Mouse (Mus musculus) limb, embryonic 15.5 days (tissue): Measurements from ENCODE around the gene Ankrd55. TPM values are rescaled to one million over a fixed set of nuclear protein-coding genes. Genes with fewer than 3 reads are reported as not detected.
"Not testable (repeated sequence)": the region's sequence is repeated elsewhere in the genome, so short reads cannot be mapped to it uniquely, and the experiment has no call there.

Source experiments
- ATAC-seq: fragments of 200-750 bp; cut with Nextera tagmentation; 2 replicates; pipeline ENCODE4 v1.8.0; 2017; ENCODE audit warnings: low read depth, moderate TSS enrichment; ENCODE audit not compliant: insufficient number of reproducible peaks, low FRiP score, low TSS enrichment
- H3K27ac ChIP-seq: fragments of 300-500 bp; sonication (generic); 2 replicates; pipeline ENCODE4 v1.5.1; 2015; ENCODE audit warnings: moderate library complexity, mild to moderate bottlenecking, inconsistent platforms
- H3K27me3 ChIP-seq: fragments of 300-500 bp; sonication (generic); 2 replicates; pipeline ENCODE4 v1.6.1; 2015; ENCODE audit warnings: inconsistent platforms
- H3K36me3 ChIP-seq: fragments of 300-500 bp; sonication (generic); 2 replicates; pipeline ENCODE4 v1.6.1; 2015; ENCODE audit warnings: inconsistent platforms
- H3K4me1 ChIP-seq: fragments of 300-500 bp; sonication (generic); 2 replicates; pipeline ENCODE4 v1.6.1; 2015; ENCODE audit warnings: inconsistent platforms
- H3K4me2 ChIP-seq: fragments of 300-500 bp; sonication (generic); 2 replicates; pipeline ENCODE4 v1.6.1; 2015; ENCODE audit warnings: mild to moderate bottlenecking, inconsistent platforms
- H3K4me3 ChIP-seq: fragments of 300-500 bp; sonication (generic); 2 replicates; pipeline ENCODE4 v1.5.1; 2015; ENCODE audit warnings: mild to moderate bottlenecking, inconsistent platforms
- H3K9ac ChIP-seq: fragments of 300-500 bp; sonication (generic); 2 replicates; pipeline ENCODE4 v1.6.1; 2015; ENCODE audit warnings: inconsistent platforms
- H3K9me3 ChIP-seq: fragments of 300-500 bp; sonication (generic); 2 replicates; pipeline ENCODE4 v1.6.1; 2016; ENCODE audit warnings: inconsistent platforms
- WGBS: fragments of 180-500 bp; shearing (Covaris S2); methylation state at CpG from one replicate; pipeline ENCODE4 v1.1.7; 2015; 5-methylcytosine and 5-hydroxymethylcytosine counted together
- polyA plus RNA-seq: library from polyadenylated mRNA; unstranded; fragments of >200 nt; fragmentation: Nextera tagmentation; extraction: Ambion mirVana; gene quantifications from 2 replicates; pipeline ENCODE4 v1.2.1, GENCODE M21; 2015

The Ankrd55 gene
- polyA plus RNA-seq, 1 experiment from 2014 or later = 1.00 TPM

- H3K4me3 ChIP-seq = no peak overlapping the region
- H3K9me3 ChIP-seq = no peaks in the 10 kb centered on the region
- ATAC-seq = no peak
- no peak overlapping the region for H3K4me2 ChIP-seq
- H3K36me3 ChIP-seq = no peaks in the 10 kb centered on the region
- H3K4me1 ChIP-seq = 0 out of 2 replicates have a peak, but pooled peaks cover 3% of the 10 kb centered on the region
- H3K27me3 ChIP-seq = no peaks in the 10 kb centered on the region
- no peak overlapping the region for H3K9ac ChIP-seq
- H3K27ac ChIP-seq = no peak overlapping the region
- WGBS = 81% methylated on average over 2 of the region's 2 CpGs
Observed at GRCm38 (mm10) chr13:112424212-112424611, 136.0 kb downstream of the Ankrd55 start.

GRCm38 (mm10) chr13:112424635-112425034, 136.4 kb downstream of the Ankrd55 start:
- Histone ChIP-seq H3K4me1 (0 out of 2 replicates have a peak, but pooled peaks cover 3% of the 10 kb centered on the region), H3K9ac (no peak overlapping the region), H3K27ac (no peak overlapping the region), H3K4me2 (no peak overlapping the region), H3K4me3 (no peak overlapping the region), H3K36me3 (no peaks in the 10 kb centered on the region), H3K27me3 (no peaks in the 10 kb centered on the region), H3K9me3 (no peaks in the 10 kb centered on the region)
- no peak for ATAC-seq
- WGBS = 68% methylated on average over 7 of the region's 7 CpGs

- no peak overlapping the region for H3K4me3 ChIP-seq
- H3K27me3 ChIP-seq = no peaks in the 10 kb centered on the region
- H3K9me3 ChIP-seq = no peaks in the 10 kb centered on the region
- ATAC-seq = no peak
- H3K4me2 ChIP-seq = no peak overlapping the region
- H3K9ac ChIP-seq = no peak overlapping the region
- H3K4me1 ChIP-seq = 0 out of 2 replicates have a peak, but pooled peaks cover 3% of the 10 kb centered on the region
- WGBS = 56% methylated on average over 8 of the region's 8 CpGs
- no peak overlapping the region for H3K27ac ChIP-seq
- H3K36me3 ChIP-seq = no peaks in the 10 kb centered on the region
Observed at GRCm38 (mm10) chr13:112425181-112425654, 137.0 kb downstream of the Ankrd55 start.

- Histone ChIP-seq H3K4me3 (no peak overlapping the region), H3K4me2 (no peak overlapping the region), H3K36me3 (no peaks in the 10 kb centered on the region), H3K9me3 (no peaks in the 10 kb centered on the region), H3K27me3 (no peaks in the 10 kb centered on the region), H3K27ac (no peak overlapping the region), H3K4me1 (0 out of 2 replicates have a peak, but pooled peaks cover 3% of the 10 kb centered on the region), H3K9ac (no peak overlapping the region)
- whole genome bisulfite sequencing = 68% methylated on average over 13 of the region's 13 CpGs
- no peak for ATAC-seq
Observed at GRCm38 (mm10) chr13:112426265-112427135, 138.2 kb downstream of the Ankrd55 start.

- H3K36me3 ChIP-seq, H3K9me3 ChIP-seq, H3K4me2 ChIP-seq, H3K27ac ChIP-seq, ATAC-seq, H3K27me3 ChIP-seq, H3K4me3 ChIP-seq, H3K9ac ChIP-seq, H3K4me1 ChIP-seq: not testable (repeated sequence)
- WGBS = 91% methylated on average over 4 of the region's 4 CpGs
Observed at GRCm38 (mm10) chr13:112427136-112427470, 138.9 kb downstream of the Ankrd55 start.

- no peaks in the 10 kb centered on the region for H3K27me3 ChIP-seq
- WGBS = 90% methylated on average over 15 of the region's 15 CpGs
- no peak overlapping the region for H3K4me3 ChIP-seq
- ATAC-seq = no peak
- no peak overlapping the region for H3K9ac ChIP-seq
- H3K4me2 ChIP-seq = no peak overlapping the region
- no peaks in the 10 kb centered on the region for H3K9me3 ChIP-seq
- H3K4me1 ChIP-seq = no peaks in the 10 kb centered on the region
- no peaks in the 10 kb centered on the region for H3K36me3 ChIP-seq
- H3K27ac ChIP-seq = no peak overlapping the region
Observed at GRCm38 (mm10) chr13:112427521-112427920, 139.3 kb downstream of the Ankrd55 start.

- WGBS = 46% methylated on average over 5 of the region's 5 CpGs
- Histone ChIP-seq H3K4me3 (no peak overlapping the region), H3K27ac (0 out of 2 replicates have a peak overlapping the region, but pooled peaks have one; percentile 4), H3K4me2 (no peak overlapping the region), H3K27me3 (no peaks in the 10 kb centered on the region), H3K4me1 (peaks cover 20% of the 10 kb centered on the region), H3K36me3 (no peaks in the 10 kb centered on the region), H3K9me3 (no peaks in the 10 kb centered on the region), H3K9ac (no peak overlapping the region)
- ATAC-seq = no peak
Observed at GRCm38 (mm10) chr13:112433271-112433670, 145.0 kb downstream of the Ankrd55 start.

Other genes with a start within 250 kb of the Ankrd55 start
- 39.5 and 40.2 TPM in 2 replicates for gene Il6st, start 175.6 kb downstream of the Ankrd55 start, polyA plus RNA-seq